ENCODE assay signal across 19 mouse cellular contexts in the genomic region with DNA sequence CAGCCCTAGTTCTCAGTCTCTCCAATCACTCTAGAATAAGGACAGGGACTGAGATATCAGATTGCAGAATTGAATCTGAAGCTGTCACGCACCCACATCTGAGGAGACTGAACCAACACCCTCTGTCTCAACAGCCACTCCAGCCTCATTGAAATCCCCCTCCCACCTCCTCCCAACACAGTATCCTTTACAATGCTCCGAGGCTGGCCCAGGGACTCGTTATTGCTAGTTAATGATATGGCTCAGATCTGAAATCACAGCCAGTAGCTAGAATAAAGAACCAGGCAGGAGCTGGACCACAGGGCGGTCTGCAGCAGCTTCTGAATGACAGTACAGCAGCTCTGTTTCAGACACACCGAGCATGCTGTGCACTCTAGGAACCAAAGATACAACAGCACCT.
"Had no signal": no experiment of that assay in that cellular context is flagged by ENCODE, and none has a peak within 500 bp of the region (broad histone marks: within the 10 kb centered on the region; RNA-seq: fewer than 3 reads in every experiment).

No protein-coding gene starts in this region.

- H3K36me3 ChIP-seq: kidney, embryonic 15.5 days; liver, embryonic 13.5 days; neural tube, embryonic 15.5 days had no signal

- H3K4me3 ChIP-seq: kidney, embryonic 15.5 days; left cerebral cortex, adult 2 months; liver, embryonic 13.5 days; myocyte; neural tube, embryonic 15.5 days had no signal

- H3K9ac ChIP-seq: kidney, embryonic 15.5 days; liver, embryonic 13.5 days; lung, embryonic 14.5 days; neural tube, embryonic 15.5 days had no signal

- H3K4me2 ChIP-seq: kidney, embryonic 15.5 days; liver, embryonic 13.5 days; lung, embryonic 14.5 days; neural tube, embryonic 15.5 days had no signal

- DNase-seq: kidney, adult 2 months; kidney, postnatal 10 days; kidney, postnatal 36 days; layer of hippocampus, postnatal 36 days; liver, embryonic 13.5 days; lung, embryonic 14.5 days; right cerebral cortex, adult 18-20 months; right cerebral cortex, postnatal 14 days; right cerebral cortex, postnatal 4 days; thymus, adult 2 months; thymus, postnatal 14 days had no signal

- H3K9me3 ChIP-seq: kidney, embryonic 15.5 days; liver, embryonic 13.5 days; neural tube, embryonic 15.5 days had no signal

- ATAC-seq: intestine, postnatal 0 days; lung, postnatal 0 days had no signal

- H3K27ac ChIP-seq: kidney, embryonic 15.5 days; left cerebral cortex, adult 2 months; liver, embryonic 13.5 days; macrophage; neural tube, embryonic 15.5 days; stomach, postnatal 0 days had no signal

- H3K27me3 ChIP-seq: neural tube, embryonic 15.5 days had no signal
